Mouse (Mus musculus): ENCODE data around the gene Tceal3.

Tceal3 gene

GRCm38 (mm10) chrX:136708168-136708681 lies 117.6 kb downstream of the Tceal3 start:
- DNase-seq, result peak; percentile 74

- DNase-seq, result no peak
Observed at GRCm38 (mm10) chrX:136708782-136709181, 118.1 kb downstream of the Tceal3 start.

GRCm38 (mm10) chrX:136714742-136715474 lies 124.3 kb downstream of the Tceal3 start:
- DNase-seq, result peak; percentile 10

Data from embryo, embryonic 11 days (tissue).